Mouse (Mus musculus) MEL (cell line): ENCODE data around the gene Slc12a4. TPM values are rescaled to one million over a fixed set of nuclear protein-coding genes. Genes with fewer than 3 reads are reported as not detected.
A peak's percentile ranks its signal among the peaks of the same experiment; 100 is the strongest.

Experiments
- DNase-seq: peaks from one replicate; pipeline ENCODE4 v3.0.0; 2011; ENCODE audit warnings: low read depth, low spot score
- H3K27ac ChIP-seq: 2 replicates; pipeline ENCODE4 v1.5.1; 2012; ENCODE audit warnings: low read depth, mild to moderate bottlenecking, control low read depth, low read length, moderate library complexity; ENCODE audit not compliant: control insufficient read depth
- H3K27me3 ChIP-seq, 2 experiments: fragments of 150-350 bp in 1 of 2; sonication (generic) in 1 of 2; 2 replicates each; pipeline ENCODE4 v1.6.1; 2012; ENCODE audit warnings: low read length in 2 of 2, mild to moderate bottlenecking in 2 of 2, improper control_type of control experiment in 1 of 2, moderate library complexity in 1 of 2; ENCODE audit not compliant: insufficient read depth in 2 of 2, control insufficient read depth in 1 of 2
- H3K36me3 ChIP-seq, 2 experiments: 2 replicates each; pipeline ENCODE4 v1.6.1; 2012 to 2014; ENCODE audit warnings: low read length in 2 of 2, improper control_type of control experiment in 1 of 2, inconsistent platforms in 1 of 2, mild to moderate bottlenecking in 1 of 2; ENCODE audit not compliant: insufficient read depth in 2 of 2, control insufficient read depth in 1 of 2
- H3K4me1 ChIP-seq, 2 experiments: fragments of 150-350 bp in 1 of 2; sonication (generic) in 1 of 2; 2 replicates each; pipeline ENCODE4 v1.6.1; 2012; ENCODE audit warnings: low read length in 2 of 2, improper control_type of control experiment in 1 of 2, mild to moderate bottlenecking in 1 of 2; ENCODE audit not compliant: insufficient read depth in 2 of 2, control insufficient read depth in 1 of 2
- H3K4me3 ChIP-seq, 2 experiments: fragments of 150-350 bp in 1 of 2; sonication (generic) in 1 of 2; 2 replicates each; pipeline ENCODE4 v1.5.1; 2012; ENCODE audit warnings: low read depth in 2 of 2, low read length in 2 of 2, mild to moderate bottlenecking in 2 of 2, moderate library complexity in 2 of 2, control low read depth in 1 of 2, improper control_type of control experiment in 1 of 2; ENCODE audit not compliant: control insufficient read depth in 1 of 2, insufficient read depth in 1 of 2
- H3K79me2 ChIP-seq: 2 replicates; pipeline ENCODE4 v1.6.1; 2012; ENCODE audit warnings: mild to moderate bottlenecking, low read length, moderate library complexity; ENCODE audit not compliant: control insufficient read depth, poor library complexity, insufficient read depth
- H3K9ac ChIP-seq: 2 replicates; pipeline ENCODE4 v1.6.1; 2012; ENCODE audit warnings: low read depth, mild to moderate bottlenecking, control low read depth, low read length, moderate library complexity; ENCODE audit not compliant: control insufficient read depth, poor library complexity, severe bottlenecking
- H3K9me3 ChIP-seq: fragments of 150-350 bp; sonication (generic); replicated peaks from 2 replicates; pipeline ENCODE4 v1.6.1; 2012; ENCODE audit warnings: mild to moderate bottlenecking, low read length, improper control_type of control experiment, moderate library complexity; ENCODE audit not compliant: insufficient read depth
- BHLHE40 ChIP-seq: IDR thresholded peaks from 2 replicates; pipeline ENCODE4 v1.6.1; 2012; ENCODE audit warnings: low read depth, mild to moderate bottlenecking, inconsistent platforms, low read length, improper control_type of control experiment, borderline replicate concordance
- CHD2 ChIP-seq: IDR thresholded peaks from 2 replicates; pipeline ENCODE4 v1.6.1; 2011; ENCODE audit warnings: low read length, improper control_type of control experiment
- EP300 ChIP-seq, 2 experiments: IDR thresholded peaks; 2 replicates each; pipeline ENCODE4 v1.6.1; 2011; ENCODE audit warnings: improper control_type of control experiment in 2 of 2, low read length in 2 of 2, low read depth in 1 of 2, mild to moderate bottlenecking in 1 of 2
- ETS1 ChIP-seq: IDR thresholded peaks from 2 replicates; pipeline ENCODE4 v1.6.1; 2012; ENCODE audit warnings: low read depth, mild to moderate bottlenecking, inconsistent platforms, low read length, improper control_type of control experiment, moderate library complexity
- GATA1 ChIP-seq: IDR thresholded peaks from 2 replicates; pipeline ENCODE4 v1.6.1; 2011; ENCODE audit warnings: low read depth, low read length, improper control_type of control experiment
- MAFK ChIP-seq: IDR thresholded peaks from 2 replicates; pipeline ENCODE4 v1.6.1; 2011; ENCODE audit warnings: low read depth, mild to moderate bottlenecking, low read length, improper control_type of control experiment, borderline replicate concordance
- MAX ChIP-seq: IDR thresholded peaks from 2 replicates; pipeline ENCODE4 v1.6.1; 2011; ENCODE audit warnings: low read length, improper control_type of control experiment
- MEF2A ChIP-seq: IDR thresholded peaks from 2 replicates; pipeline ENCODE4 v1.6.1; 2014; ENCODE audit warnings: low read depth, mild to moderate bottlenecking, inconsistent platforms, low read length, improper control_type of control experiment; ENCODE audit not compliant: poor library complexity, insufficient replicate concordance, severe bottlenecking; ENCODE audit errors: extremely low read depth
- MXI1 ChIP-seq: IDR thresholded peaks from 2 replicates; pipeline ENCODE4 v1.6.1; 2011; ENCODE audit warnings: mild to moderate bottlenecking, low read depth, low read length, improper control_type of control experiment
- NELFE ChIP-seq: IDR thresholded peaks from 2 replicates; pipeline ENCODE4 v1.6.1; 2011; ENCODE audit warnings: low read depth, low read length, improper control_type of control experiment
- POLR2A ChIP-seq, 2 experiments: IDR thresholded peaks; 2 replicates each; pipeline ENCODE4 v1.6.1; 2011 to 2012; ENCODE audit warnings: low read length in 2 of 2, mild to moderate bottlenecking in 2 of 2, control low read depth in 1 of 2, improper control_type of control experiment in 1 of 2, low read depth in 1 of 2, moderate library complexity in 1 of 2; ENCODE audit not compliant: control insufficient read depth in 1 of 2, insufficient read depth in 1 of 2, poor library complexity in 1 of 2
- POLR2AphosphoS5 ChIP-seq: IDR thresholded peaks from 2 replicates; pipeline ENCODE4 v1.6.1; 2012; ENCODE audit warnings: low read depth, borderline replicate concordance, mild to moderate bottlenecking, inconsistent platforms, low read length, moderate library complexity, mixed read lengths
- RCOR1 ChIP-seq: IDR thresholded peaks from 2 replicates; pipeline ENCODE4 v1.6.1; 2012; ENCODE audit warnings: low read depth, mild to moderate bottlenecking, inconsistent platforms, low read length, improper control_type of control experiment
- SIN3A ChIP-seq: IDR thresholded peaks from 2 replicates; pipeline ENCODE4 v1.6.1; 2012; ENCODE audit warnings: low read length, improper control_type of control experiment, inconsistent platforms
- SMC3 ChIP-seq: IDR thresholded peaks from 2 replicates; pipeline ENCODE4 v1.6.1; 2011; ENCODE audit warnings: low read depth, low read length, improper control_type of control experiment
- TAL1 ChIP-seq: IDR thresholded peaks from 2 replicates; pipeline ENCODE4 v1.6.1; 2012; ENCODE audit warnings: mild to moderate bottlenecking, inconsistent platforms, low read length, moderate library complexity, mixed read lengths
- TCF12 ChIP-seq: IDR thresholded peaks from 2 replicates; pipeline ENCODE4 v1.6.1; 2014; ENCODE audit warnings: low read depth, mild to moderate bottlenecking, inconsistent platforms, low read length, improper control_type of control experiment, moderate library complexity
- USF1 ChIP-seq: IDR thresholded peaks from 2 replicates; pipeline ENCODE4 v1.6.1; 2014; ENCODE audit warnings: low read depth, mild to moderate bottlenecking, inconsistent platforms, low read length, improper control_type of control experiment, moderate library complexity
- USF2 ChIP-seq, 2 experiments: IDR thresholded peaks; 2 replicates each; pipeline ENCODE4 v1.6.1; 2011 to 2012; ENCODE audit warnings: improper control_type of control experiment in 2 of 2, low read length in 2 of 2, borderline replicate concordance in 1 of 2, inconsistent platforms in 1 of 2, low read depth in 1 of 2, mild to moderate bottlenecking in 1 of 2; ENCODE audit not compliant: insufficient read depth in 1 of 2
- polyA plus RNA-seq, 2 experiments: library from polyadenylated mRNA; stranded (reverse) in 1 of 2; unstranded in 1 of 2; fragments of >175 nt in 1 of 2; fragments of >200 nt in 1 of 2; gene quantifications; 2 replicates each; pipeline versions ENCODE4 v1.2.1 to v1.2.4; 2012; ENCODE audit warnings: low replicate concordance in 2 of 2, low read depth in 1 of 2; ENCODE audit not compliant: insufficient read length in 2 of 2, insufficient read depth in 1 of 2, missing spikeins in 1 of 2
- total RNA-seq: library from RNA; depleted of rRNA; stranded (reverse); fragments of 300-350 nt; gene quantifications from 2 replicates; pipeline ENCODE4 v1.2.3, GENCODE M21; 2012

The Slc12a4 gene
- total and polyA plus RNA-seq, 3 experiments: 25.6 to 32.3 TPM; not detected in 1

- Histone ChIP-seq H3K4me3 (peak overlapping the region; percentile 90), H3K79me2 (peaks cover 20% of the 10 kb centered on the region), H3K27me3 (no peaks in the 10 kb centered on the region), H3K9me3 (no peaks in the 10 kb centered on the region), H3K27ac (peak overlapping the region; percentile 72), H3K9ac (peak overlapping the region; percentile 93), H3K4me1 (peaks cover 5 to 29% of the 10 kb centered on the region in 2 experiments; a peak in 3 of 4 replicates), H3K36me3 (peaks cover 2 to 8% of the 10 kb centered on the region in 2 experiments; a peak in 2 of 4 replicates)
- DNase-seq: no peak
- 0 out of 2 replicates have a peak, but pooled peaks have one; percentile 6 for TF ChIP-seq MAX
- TF ChIP-seq EP300 (IDR thresholded peaks at IDR 0.05; ENCODE audit: low read depth in 1 of 2, low read length in 2 of 2): 0 out of 4 replicates have a peak, but pooled peaks of 1 of the 2 experiments have one; percentile 11
- TF ChIP-seq NELFE: no peak
Observed at GRCm38 (mm10) chr8:105964506-105965265, 1.2 kb downstream of the Slc12a4 start.

- Histone ChIP-seq H3K9me3 (no peaks in the 10 kb centered on the region), H3K27me3 (no peaks in the 10 kb centered on the region), H3K79me2 (peaks cover 20% of the 10 kb centered on the region), H3K27ac (no peak overlapping the region), H3K4me3 (no peak overlapping the region), H3K36me3 (peaks cover 4% of the 10 kb centered on the region in 2 experiments), H3K4me1 (peaks cover 3 to 23% of the 10 kb centered on the region in 2 experiments; a peak in 3 of 4 replicates), H3K9ac (no peak overlapping the region)
- TF ChIP-seq USF1: no peak
- peak; percentile 54; the same call in 1 of the 2 replicates for TF ChIP-seq MXI1
- peak in 1 of 2 experiments; percentile 43; a peak in 1 of 4 replicates for TF ChIP-seq EP300 (IDR thresholded peaks at IDR 0.05; ENCODE audit: low read depth in 1 of 2, low read length in 2 of 2)
- peak; percentile 63 for TF ChIP-seq RCOR1
- DNase-seq: no peak
Observed at GRCm38 (mm10) chr8:105961536-105961935, 4.4 kb downstream of the Slc12a4 start.

- H3K36me3 ChIP-seq: peaks cover 4% of the 10 kb centered on the region in 2 experiments
- no peaks in the 10 kb centered on the region for H3K27me3 ChIP-seq
- H3K79me2 ChIP-seq: peaks cover 20% of the 10 kb centered on the region
- no peak overlapping the region for H3K4me3 ChIP-seq
- DNase-seq: no peak
- no peak for TF ChIP-seq POLR2AphosphoS5
- TF ChIP-seq TAL1: no peak
- TF ChIP-seq TCF12: no peak
- TF ChIP-seq SIN3A: no peak
- no peak for TF ChIP-seq MEF2A
- no peak for TF ChIP-seq CHD2
- TF ChIP-seq SMC3: no peak
- no peak for TF ChIP-seq BHLHE40
- TF ChIP-seq ETS1: no peak
- no peak for TF ChIP-seq POLR2A (IDR thresholded peaks at IDR 0.05; ENCODE audit: control insufficient read depth in 1 of 2, insufficient read depth in 1 of 2, low read depth in 1 of 2, low read length in 2 of 2, poor library complexity in 1 of 2)
- TF ChIP-seq MAFK: no peak
- no peak for TF ChIP-seq USF2 (IDR thresholded peaks at IDR 0.05; ENCODE audit: borderline replicate concordance in 1 of 2, insufficient read depth in 1 of 2, low read depth in 1 of 2, low read length in 2 of 2)
- TF ChIP-seq GATA1: no peak
- TF ChIP-seq RCOR1: no peak
- no peaks in the 10 kb centered on the region for H3K9me3 ChIP-seq
- H3K27ac ChIP-seq: no peak overlapping the region
- H3K9ac ChIP-seq: no peak overlapping the region
- peaks cover 3 to 23% of the 10 kb centered on the region in 2 experiments; a peak in 3 of 4 replicates for H3K4me1 ChIP-seq
Observed at GRCm38 (mm10) chr8:105961101-105961500, 4.8 kb downstream of the Slc12a4 start.
